ENCODE assay signal across 9 mouse cellular contexts in the genomic region with DNA sequence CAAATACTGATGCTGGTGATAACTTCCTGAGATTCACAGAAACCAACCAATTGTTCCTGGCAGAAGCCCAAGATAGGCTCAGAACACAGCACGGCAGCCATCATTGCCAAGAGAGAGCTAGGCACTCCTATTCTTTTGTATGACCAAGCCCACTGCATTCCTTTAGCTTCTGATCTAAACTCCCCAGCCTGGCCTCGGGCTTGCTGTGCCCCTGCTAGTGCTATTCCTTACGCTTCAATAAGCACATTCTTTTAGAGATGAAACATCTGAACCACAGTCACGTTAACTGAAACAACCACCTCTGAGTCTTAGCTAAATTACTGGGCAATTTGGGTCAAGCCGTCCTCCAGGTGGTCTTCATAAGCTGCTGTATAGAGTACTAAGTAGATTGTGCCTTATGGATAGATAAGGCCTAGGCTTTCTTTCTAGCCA. TPM values are rescaled to one million over a fixed set of nuclear protein-coding genes. Genes with fewer than 3 reads are reported as not detected.
DNase-seq lines count a peak whose midpoint lies in the region; ATAC-seq and TF ChIP-seq lines count a peak whose summit lies in the region.
"Had no signal": no experiment of that assay in that cellular context is flagged by ENCODE, and none has a peak within 500 bp of the region (broad histone marks: within the 10 kb centered on the region; RNA-seq: fewer than 3 reads in every experiment).

No protein-coding gene starts in this region.

- DNase-seq in limb, embryonic 14.5 days (ENCODE audit: low spot score): peak; percentile 55
- no peak for DNase-seq in limb, embryonic 10.5 days (ENCODE audit: low spot score)
- peak; percentile 22 for DNase-seq in left cerebral cortex, adult 11 months (ENCODE audit: low spot score)
- DNase-seq in right cerebral cortex, postnatal 25 days: peak; percentile 38
- no peak for DNase-seq in gastrocnemius, postnatal 14 days

- H3K4me3 ChIP-seq in limb, embryonic 14.5 days (replicated peaks; ENCODE audit: low read length): no peak overlapping the region
- H3K4me3 ChIP-seq in limb, embryonic 10.5 days: no peak overlapping the region
- no peak overlapping the region for H3K4me3 ChIP-seq in embryonic facial prominence, embryonic 15.5 days (replicated peaks)
- H3K4me3 ChIP-seq in intestine, embryonic 15.5 days (replicated peaks): no peak overlapping the region
- H3K4me3 ChIP-seq: limb, embryonic 15.5 days had no signal

- no peak overlapping the region for H3K4me2 ChIP-seq in limb, embryonic 14.5 days (replicated peaks; ENCODE audit: low read depth, low read length, severe bottlenecking)
- no peak overlapping the region for H3K4me2 ChIP-seq in embryonic facial prominence, embryonic 15.5 days (replicated peaks)
- no peak overlapping the region for H3K4me2 ChIP-seq in intestine, embryonic 15.5 days (replicated peaks)
- H3K4me2 ChIP-seq: limb, embryonic 15.5 days had no signal

- 59% methylated on average over 5 of the region's 5 CpGs for WGBS in limb, embryonic 14.5 days
- 73% methylated on average over 5 of the region's 5 CpGs for WGBS in limb, embryonic 10.5 days
- 31% methylated on average over 5 of the region's 5 CpGs for WGBS in embryonic facial prominence, embryonic 15.5 days
- WGBS in intestine, embryonic 15.5 days: 67% methylated on average over 5 of the region's 5 CpGs

- H3K27ac ChIP-seq in limb, embryonic 14.5 days (replicated peaks; ENCODE audit: low read depth, low read length): no peak overlapping the region
- H3K27ac ChIP-seq in limb, embryonic 10.5 days: no peak overlapping the region
- peak overlapping the region; percentile 48; the same call in 1 of the 2 replicates for H3K27ac ChIP-seq in embryonic facial prominence, embryonic 15.5 days (replicated peaks)
- no peak overlapping the region for H3K27ac ChIP-seq in intestine, embryonic 15.5 days
- H3K27ac ChIP-seq: limb, embryonic 15.5 days had no signal

- H3K4me1 ChIP-seq in limb, embryonic 14.5 days (ENCODE audit: control insufficient read depth, insufficient read depth, low read length): 0 out of 2 replicates have a peak, but pooled peaks cover 7% of the 10 kb centered on the region
- peaks cover 10% of the 10 kb centered on the region for H3K4me1 ChIP-seq in limb, embryonic 10.5 days
- peaks cover 23% of the 10 kb centered on the region for H3K4me1 ChIP-seq in embryonic facial prominence, embryonic 15.5 days
- peaks cover 9% of the 10 kb centered on the region; the same call in 1 of the 2 replicates for H3K4me1 ChIP-seq in intestine, embryonic 15.5 days (replicated peaks)
- H3K4me1 ChIP-seq: limb, embryonic 15.5 days had no signal

- no peak for TF ChIP-seq POLR2A in limb, embryonic 14.5 days (IDR thresholded peaks at IDR 0.05; ENCODE audit: borderline replicate concordance, extremely low read depth, insufficient read depth, insufficient read length)

- no peak for ATAC-seq in limb, embryonic 14.5 days (ENCODE audit: low FRiP score, low read depth)
- 0 out of 2 replicates have a peak, but pooled peaks have one; percentile 60 for ATAC-seq in embryonic facial prominence, embryonic 15.5 days (ENCODE audit: insufficient number of reproducible peaks, low FRiP score, low TSS enrichment, low read depth)
- no peak for ATAC-seq in monocyte, adult 5-6 weeks (replicated peaks; ENCODE audit: insufficient number of reproducible peaks, low FRiP score, low TSS enrichment, poor library complexity, severe bottlenecking)
- no peak for ATAC-seq in intestine, embryonic 15.5 days

- H3K9me3 ChIP-seq in limb, embryonic 14.5 days (ENCODE audit: control insufficient read depth, low read length): no peaks in the 10 kb centered on the region
- H3K9me3 ChIP-seq in limb, embryonic 10.5 days (replicated peaks): no peaks in the 10 kb centered on the region
- no peaks in the 10 kb centered on the region for H3K9me3 ChIP-seq in embryonic facial prominence, embryonic 15.5 days (replicated peaks)
- H3K9me3 ChIP-seq in intestine, embryonic 15.5 days: no peaks in the 10 kb centered on the region
- H3K9me3 ChIP-seq: limb, embryonic 15.5 days had no signal

- no peaks in the 10 kb centered on the region for H3K27me3 ChIP-seq in limb, embryonic 14.5 days (ENCODE audit: control insufficient read depth, insufficient read depth, low read length)
- no peaks in the 10 kb centered on the region for H3K27me3 ChIP-seq in limb, embryonic 10.5 days (ENCODE audit: low read depth, poor library complexity, severe bottlenecking)
- H3K27me3 ChIP-seq in embryonic facial prominence, embryonic 15.5 days: no peaks in the 10 kb centered on the region
- H3K27me3 ChIP-seq in intestine, embryonic 15.5 days (replicated peaks): no peaks in the 10 kb centered on the region
- H3K27me3 ChIP-seq: limb, embryonic 15.5 days had no signal

- H3K36me3 ChIP-seq in limb, embryonic 14.5 days (ENCODE audit: control insufficient read depth, insufficient read depth, low read length): peaks cover 57% of the 10 kb centered on the region
- H3K36me3 ChIP-seq in limb, embryonic 10.5 days: peaks cover 68% of the 10 kb centered on the region
- peaks cover 52% of the 10 kb centered on the region for H3K36me3 ChIP-seq in embryonic facial prominence, embryonic 15.5 days
- H3K36me3 ChIP-seq in intestine, embryonic 15.5 days: peaks cover 4% of the 10 kb centered on the region

- no peak overlapping the region for H3K9ac ChIP-seq in limb, embryonic 14.5 days (ENCODE audit: low read depth, low read length, severe bottlenecking)
- no peak overlapping the region for H3K9ac ChIP-seq in embryonic facial prominence, embryonic 15.5 days
- H3K9ac ChIP-seq in intestine, embryonic 15.5 days: no peak overlapping the region
- H3K9ac ChIP-seq: limb, embryonic 15.5 days had no signal

- intact Hi-C loops in gastrocnemius, postnatal 14 days (cut with DNase I; ENCODE audit: low total_unique reads): no loop called here

RNA-seq across cellular contexts. Expression of gene Pgd, which starts 53.5 kb away (rescaled TPM):
- polyA plus RNA-seq in limb, embryonic 14.5 days (2012; rRNA removed): 99.0 and 109 TPM in 2 replicates
- 41.2 and 41.9 TPM in 2 replicates for polyA plus RNA-seq in limb, embryonic 14.5 days (2014; fragmentation: Nextera tagmentation; extraction: Ambion mirVana)
- polyA plus RNA-seq in limb, embryonic 10.5 days (2016; fragmentation: Nextera tagmentation; extraction: Ambion mirVana): 159 and 173 TPM in 2 replicates
- 104 and 106 TPM in 2 replicates for polyA plus RNA-seq in embryonic facial prominence, embryonic 15.5 days (2015; fragmentation: Nextera tagmentation; extraction: Ambion mirVana)
- total RNA-seq in monocyte, adult 5-6 weeks (2017): 68.2 to 81.0 TPM (median 69.9 TPM) in 3 replicates
- total RNA-seq in gastrocnemius, postnatal 14 days (2021): 10 to 100 TPM; 20.7 to 22.4 TPM
- 195 and 210 TPM in 2 replicates for polyA plus RNA-seq in intestine, embryonic 15.5 days (2015; fragmentation: Nextera tagmentation; extraction: Ambion mirVana)

Comparison
In these comparisons a context has a peak if more than half of its experiments do, and no peak if none do; other contexts are left out.
1. DNase-seq: peak in limb, embryonic 14.5 days (single experiment), left cerebral cortex, adult 11 months (single experiment) and right cerebral cortex, postnatal 25 days (single experiment); none in limb, embryonic 10.5 days (single experiment) and gastrocnemius, postnatal 14 days (single experiment).